Mouse (Mus musculus) kidney, postnatal 4 days (tissue): ENCODE data around the gene Ttll1.
"Not testable (repeated sequence)": the region's sequence is repeated elsewhere in the genome, so short reads cannot be mapped to it uniquely, and the experiment has no call there.

ENCODE experiments used
- DNase-seq, 2 experiments: peaks; one replicate each; pipeline ENCODE4 v3.0.0; 2021; ENCODE audit warnings: mixed read lengths in 2 of 2

The Ttll1 gene

DNA sequence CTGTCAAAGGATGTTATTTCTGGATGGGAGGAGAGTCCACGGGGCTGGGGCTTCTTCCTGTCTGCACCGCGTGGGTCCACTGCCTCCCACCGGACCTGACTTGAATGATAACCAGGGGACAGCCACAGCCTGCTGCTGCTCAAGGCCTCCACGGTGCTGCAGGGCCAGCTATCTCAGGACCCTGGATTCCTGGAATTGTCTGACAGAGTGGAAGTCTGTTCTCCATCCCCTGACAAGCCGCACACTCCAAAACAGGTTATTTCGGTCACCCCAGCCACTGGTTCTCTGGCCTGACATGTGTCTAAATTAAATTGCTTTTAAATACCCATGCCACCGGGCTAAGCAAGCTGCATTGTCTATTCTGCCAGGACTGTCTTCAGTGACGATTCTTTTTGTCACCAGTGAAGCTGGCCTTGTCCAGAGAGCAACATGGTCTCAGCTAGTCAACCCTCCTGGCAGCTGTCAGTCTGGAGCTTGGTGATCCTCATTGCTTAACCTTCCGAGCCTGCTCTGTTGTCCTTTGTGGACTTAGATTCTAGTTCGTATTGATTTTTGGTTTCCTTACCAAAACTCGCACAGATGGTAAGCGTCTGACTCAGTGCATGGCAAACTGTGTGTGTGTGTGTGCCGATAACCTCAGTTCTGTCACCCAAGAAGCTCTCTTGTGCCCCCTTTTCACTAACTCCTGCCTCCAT is 13.1 kb upstream of the Ttll1 start:
- no peak for DNase-seq

DNA sequence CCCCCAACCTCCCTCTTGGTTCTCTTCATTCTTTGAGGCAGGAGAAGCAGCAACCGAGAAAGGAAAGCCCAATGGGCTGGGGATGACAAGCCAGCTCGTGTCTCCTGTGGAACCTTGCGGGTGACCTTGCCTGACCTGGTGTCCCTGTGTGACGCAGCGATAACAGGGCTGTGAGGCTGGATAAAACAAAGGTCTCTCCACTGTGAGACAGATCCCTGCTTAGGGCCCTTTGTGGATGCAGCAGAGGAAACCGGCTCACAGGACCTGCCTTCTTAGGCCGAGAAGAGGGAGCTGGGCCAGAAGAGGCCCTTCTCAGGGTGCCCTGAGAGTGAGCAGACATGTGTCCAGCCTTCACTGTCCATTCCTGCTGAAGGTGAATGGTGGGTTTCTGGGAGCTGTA is 12.5 kb upstream of the Ttll1 start:
- no peak for DNase-seq

DNA sequence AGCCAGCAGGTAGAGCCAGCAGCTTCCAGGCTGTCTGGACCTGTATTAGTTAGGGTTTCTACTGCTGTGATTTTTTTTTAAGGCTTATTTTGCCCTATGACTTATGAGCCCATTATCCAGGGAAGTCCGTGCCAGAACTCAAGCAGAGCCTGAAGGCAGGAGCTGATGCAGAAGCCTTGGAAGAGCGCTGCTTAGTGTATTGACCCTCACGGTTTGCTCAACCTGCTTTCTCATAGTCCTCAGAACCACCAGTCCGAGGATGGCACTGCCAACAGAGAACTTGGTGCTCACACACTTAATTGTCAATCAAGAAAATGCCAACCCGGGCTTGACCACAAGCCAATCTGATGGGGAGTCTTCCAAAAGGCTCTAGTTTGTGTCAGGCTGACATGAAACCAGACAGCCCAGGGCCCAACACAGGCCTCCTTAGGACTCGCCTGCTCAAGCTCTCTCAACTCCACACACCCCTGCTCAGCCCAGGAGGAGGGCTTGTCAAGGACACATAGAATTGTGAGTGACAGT is 10.2 kb upstream of the Ttll1 start:
- DNase-seq = no peak

DNA sequence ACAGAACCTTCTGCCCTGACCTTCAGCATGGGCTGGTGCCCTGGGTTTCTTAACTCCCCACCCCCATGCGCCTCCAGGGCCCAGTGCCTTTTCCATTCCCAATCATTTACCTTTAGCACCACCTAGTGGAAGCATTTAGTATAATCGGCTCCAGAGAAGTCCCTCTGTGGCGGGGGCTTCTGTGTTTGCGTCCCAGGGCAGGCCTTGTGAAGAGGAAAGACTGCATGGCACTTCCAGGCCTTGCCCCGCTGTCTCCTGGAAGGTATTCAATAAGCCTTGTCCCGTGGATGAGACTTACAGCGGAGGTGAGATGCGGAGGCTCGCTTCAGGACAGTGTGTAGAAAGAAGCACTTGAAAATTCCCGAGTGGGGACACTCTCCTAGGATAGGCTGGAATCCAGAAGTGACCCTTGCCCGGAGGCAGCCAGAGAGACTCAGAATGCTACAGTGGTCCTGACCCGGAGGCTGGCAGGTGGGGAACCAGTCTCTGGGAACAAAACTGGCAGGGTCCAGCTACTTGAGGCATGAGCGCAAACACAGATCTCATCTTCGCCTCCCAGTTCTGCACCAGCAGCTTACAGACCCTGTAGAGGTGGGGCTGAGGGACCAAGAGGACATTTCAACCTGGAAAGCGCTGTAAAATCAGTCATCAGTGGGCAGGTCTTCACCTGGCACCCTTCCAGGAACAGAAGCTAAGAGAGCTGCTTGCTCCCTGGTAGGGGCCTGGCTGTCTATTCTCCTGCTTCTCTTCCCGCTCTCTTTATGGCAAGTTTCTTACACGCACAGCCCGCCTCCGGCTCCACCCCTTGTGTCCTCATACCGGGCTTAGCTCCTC is 7.7 kb upstream of the Ttll1 start:
- peak; percentile 67 to 81 for DNase-seq

DNA sequence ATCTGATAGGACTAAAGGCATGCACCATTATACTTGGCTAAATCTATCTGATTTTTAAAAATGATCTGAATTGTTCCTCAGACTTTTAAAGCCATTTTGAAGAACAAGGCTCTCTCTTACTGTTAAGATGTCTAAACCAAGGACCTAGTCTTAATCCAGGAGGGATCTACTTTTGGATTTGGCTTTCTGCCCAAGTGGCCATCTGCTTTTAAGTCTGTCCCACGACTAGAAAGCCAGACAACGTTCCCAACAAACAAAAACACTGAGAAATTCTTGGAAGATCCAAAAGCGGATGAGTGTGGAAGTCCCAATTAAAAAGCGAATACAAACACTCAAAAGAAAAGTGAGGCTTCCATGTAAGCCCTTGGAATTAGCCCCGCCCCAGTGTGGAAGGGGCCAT is 4.3 kb upstream of the Ttll1 start:
- DNase-seq = no peak

DNA sequence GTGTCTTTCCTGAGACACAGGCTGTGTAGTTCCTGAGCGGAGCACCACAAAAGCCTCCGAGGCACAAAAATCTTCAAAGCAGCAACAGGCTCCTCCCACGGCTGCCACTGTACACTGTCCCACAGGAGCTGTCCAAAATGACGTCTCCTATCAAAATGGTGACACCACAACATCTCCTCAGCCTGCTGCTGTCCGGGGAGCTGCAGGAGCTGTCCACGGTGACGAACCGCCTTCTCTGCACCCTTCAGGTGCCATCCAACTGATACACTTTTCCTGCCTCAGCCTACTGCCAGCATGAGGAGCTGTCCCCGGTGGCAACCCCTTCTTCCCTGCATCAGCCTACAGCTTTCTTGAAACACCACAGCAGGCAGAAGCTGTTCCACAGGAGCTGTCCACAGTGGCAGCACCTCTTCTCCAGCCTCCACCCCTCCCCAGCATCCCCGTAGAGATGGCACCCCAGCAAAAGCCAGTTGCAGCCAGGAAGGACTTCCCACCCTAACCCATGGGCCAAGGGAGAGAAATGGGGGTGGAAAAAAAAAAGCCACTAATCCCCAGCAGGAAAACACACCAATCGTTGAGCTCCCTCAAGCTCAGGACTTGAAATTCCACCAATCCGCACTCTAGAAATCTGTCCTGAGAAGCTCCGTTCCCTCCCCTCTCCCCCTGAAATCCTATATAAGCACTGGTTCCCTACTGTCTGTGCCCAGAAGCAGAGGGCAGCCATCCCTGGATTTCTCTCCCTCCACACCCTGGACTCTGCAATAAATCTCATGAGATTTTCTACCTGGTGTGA is 2.0 kb upstream of the Ttll1 start:
- DNase-seq = no peak

- DNase-seq = no peak
Observed at GRCm38 (mm10) chr15:83509950-83510804, 516 bp downstream of the Ttll1 start.

DNA sequence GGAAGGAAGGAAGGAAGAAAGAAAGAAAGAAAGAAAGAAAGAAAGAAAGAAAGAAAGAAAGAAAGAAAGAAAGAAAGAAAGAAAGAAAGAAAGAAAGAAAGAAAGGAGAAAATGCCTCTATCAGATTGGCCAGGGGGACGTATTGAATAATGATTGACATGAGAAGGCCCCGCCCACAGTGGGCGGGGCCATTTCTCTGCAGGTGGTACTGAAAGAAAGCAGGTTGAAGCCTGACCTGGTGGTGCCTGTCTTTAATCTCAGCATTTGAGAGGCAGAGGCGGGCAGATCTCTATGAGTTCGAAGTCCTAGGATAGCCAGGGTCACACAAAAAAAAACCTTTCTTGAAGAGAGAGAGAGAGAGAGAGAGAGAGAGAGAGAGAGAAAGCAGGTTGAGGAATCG is 9.2 kb downstream of the Ttll1 start:
- DNase-seq = not testable (repeated sequence)

GRCm38 (mm10) chr15:83500352-83500751 is 10.3 kb downstream of the Ttll1 start:
- DNase-seq = peak; percentile 46 to 51

DNA sequence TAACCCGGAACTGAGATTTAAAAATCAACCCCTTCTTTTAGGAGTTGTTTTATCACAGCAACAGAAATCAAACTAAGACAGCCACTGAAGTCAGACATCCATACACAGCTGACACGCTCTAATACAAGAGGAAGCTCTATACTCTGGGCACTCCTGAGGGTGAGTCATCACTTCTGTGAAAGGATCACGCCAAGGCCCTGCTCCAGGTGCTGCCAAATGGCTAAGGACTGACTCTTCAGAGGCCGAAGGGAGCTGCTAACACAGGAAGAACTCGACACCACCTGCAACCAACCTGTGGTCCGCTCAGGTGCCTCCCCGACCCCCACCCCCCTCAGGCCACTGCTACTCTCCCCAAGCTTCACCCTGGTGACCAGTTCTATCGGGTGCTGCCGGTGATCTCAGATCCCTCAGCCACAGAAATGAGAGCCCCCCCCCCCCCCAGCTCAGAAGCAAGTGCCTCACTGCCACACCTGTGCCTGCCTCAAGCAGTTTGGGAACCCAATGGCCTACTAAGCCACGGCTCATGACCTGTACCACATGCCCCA is 11.4 kb downstream of the Ttll1 start:
- no peak for DNase-seq

DNA sequence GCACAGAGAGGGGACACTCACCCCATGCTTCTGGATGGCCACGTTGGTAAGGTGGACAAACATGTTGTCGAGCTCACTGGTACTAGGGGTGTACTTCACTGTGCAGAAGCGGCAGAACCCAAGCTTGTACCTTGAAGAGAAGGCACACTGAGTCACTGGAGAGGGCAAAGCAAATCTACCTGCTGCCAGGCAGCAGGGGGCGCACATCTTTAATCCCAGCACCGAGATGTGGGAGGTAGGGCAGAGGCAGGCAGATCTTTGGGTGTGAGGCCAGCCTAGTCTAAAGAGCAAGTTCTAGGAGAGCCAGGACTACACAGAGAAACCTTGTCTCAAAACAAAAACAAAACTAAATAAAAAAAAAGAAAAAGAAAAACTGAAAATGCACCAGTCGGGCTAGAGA is 13.4 kb downstream of the Ttll1 start:
- no peak for DNase-seq

GRCm38 (mm10) chr15:83495787-83496367 is 14.8 kb downstream of the Ttll1 start:
- no peak for DNase-seq

DNA sequence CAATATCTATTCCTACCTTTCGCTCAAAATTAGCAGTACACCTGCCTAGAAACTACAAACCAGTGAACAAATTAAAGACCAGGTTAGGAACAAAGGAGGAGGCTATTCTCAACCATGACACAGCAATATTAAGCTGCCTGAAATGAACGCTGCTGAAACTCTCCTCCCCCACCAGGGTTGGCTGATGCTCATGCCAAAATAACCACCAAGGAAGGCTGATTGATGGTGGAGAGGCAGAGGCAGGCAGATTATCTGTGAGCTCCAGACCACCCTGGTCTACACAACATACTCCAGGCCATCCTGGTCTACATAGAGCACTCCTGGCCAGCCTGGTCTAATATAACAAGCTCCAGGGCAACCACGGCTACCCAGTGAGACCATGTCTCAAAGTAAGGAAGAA is 15.5 kb downstream of the Ttll1 start:
- DNase-seq = no peak

- DNase-seq = no peak
Observed at GRCm38 (mm10) chr15:83494572-83494920, 16.1 kb downstream of the Ttll1 start.

DNA sequence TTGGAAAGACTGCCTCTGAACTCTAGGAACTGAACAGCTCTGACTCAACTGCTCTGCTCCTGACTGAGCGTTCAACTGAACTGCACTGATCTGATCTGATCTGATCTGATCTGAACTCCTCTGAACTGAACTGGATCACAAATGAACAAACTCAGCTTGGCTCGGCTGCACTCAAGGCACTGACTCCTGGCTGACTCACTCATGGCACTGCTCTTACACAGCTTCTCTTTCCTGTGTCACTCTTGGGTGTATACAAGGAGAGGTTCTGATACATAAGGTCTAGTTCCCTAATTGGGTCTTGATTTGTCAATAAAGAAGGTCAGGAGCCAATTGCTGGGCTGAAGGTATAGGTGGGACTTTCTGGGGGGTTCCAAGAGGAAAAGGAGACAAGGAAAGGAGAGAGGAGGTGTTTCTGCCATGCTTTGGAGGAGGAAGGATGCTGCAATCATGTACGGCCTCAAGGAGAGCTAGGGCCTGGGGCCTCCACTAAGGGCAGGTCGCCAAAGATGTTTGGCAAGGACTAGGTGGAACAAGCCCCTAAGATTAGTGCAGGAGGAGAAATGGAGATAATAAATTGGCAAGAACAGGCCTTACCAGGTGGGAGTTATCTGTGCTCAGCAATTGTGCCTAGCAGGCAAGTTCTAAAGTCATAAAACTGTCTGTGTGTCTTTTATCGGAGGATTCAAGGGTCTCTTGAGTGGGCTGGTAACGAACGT is 16.7 kb downstream of the Ttll1 start:
- no peak for DNase-seq

DNA sequence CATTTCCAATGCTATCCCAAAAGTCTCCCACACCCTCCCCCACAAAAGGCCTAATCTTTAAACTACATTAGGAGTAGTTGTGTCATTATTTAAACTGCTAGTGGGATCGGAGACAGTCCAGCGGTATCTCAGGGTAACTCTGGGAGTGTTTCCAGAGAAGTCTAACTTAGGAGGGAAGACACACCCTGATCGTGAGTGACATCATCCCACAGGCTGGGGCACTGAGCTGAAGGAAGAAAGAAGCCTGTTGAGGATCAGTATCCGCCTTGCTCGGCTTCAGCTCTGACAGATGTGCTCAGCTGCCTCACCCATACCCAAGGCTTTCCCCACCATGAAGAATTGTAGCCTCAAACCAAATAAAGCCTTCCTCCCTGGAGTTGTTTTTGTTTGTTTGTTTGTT is 18.8 kb downstream of the Ttll1 start:
- no peak for DNase-seq

DNA sequence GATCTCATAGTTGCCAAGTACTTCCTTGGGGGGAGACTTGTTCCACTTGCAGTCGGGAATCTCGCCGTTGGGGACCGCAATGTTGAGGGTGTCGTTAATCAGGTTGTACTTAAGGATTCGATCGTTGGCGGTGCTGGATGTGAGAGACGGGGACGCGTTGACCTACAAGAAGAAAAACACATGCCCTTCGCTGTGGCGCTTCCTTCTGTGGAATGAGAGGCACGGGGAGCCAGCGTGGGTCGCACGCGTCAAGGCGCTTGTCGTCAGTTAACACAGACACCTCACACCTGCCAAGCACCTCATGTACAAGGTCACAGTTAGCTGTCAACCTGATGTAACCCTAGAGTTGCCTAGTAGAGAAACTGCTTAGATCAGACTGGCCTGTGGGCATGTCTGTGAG is 21.2 kb downstream of the Ttll1 start:
- no peak for DNase-seq

- DNase-seq = no peak
Observed at GRCm38 (mm10) chr15:83487477-83488115, 23.1 kb downstream of the Ttll1 start.

- no peak for DNase-seq
Observed at GRCm38 (mm10) chr15:83484311-83484710, 26.4 kb downstream of the Ttll1 start.

- DNase-seq = peak; percentile 39 to 56
Observed at GRCm38 (mm10) chr15:83483482-83483881, 27.2 kb downstream of the Ttll1 start.
